Mouse (Mus musculus) stomach, embryonic 16.5 days (tissue): ENCODE data around the gene Gon7. TPM values are rescaled to one million over a fixed set of nuclear protein-coding genes. Genes with fewer than 3 reads are reported as not detected.

Source experiments
- ATAC-seq: fragments of 200-750 bp; cut with Nextera tagmentation; 2 replicates; pipeline ENCODE4 v1.8.0; 2017; ENCODE audit warnings: moderate number of reproducible peaks, moderate TSS enrichment; ENCODE audit not compliant: insufficient read depth, low FRiP score
- H3K27ac ChIP-seq: fragments of 300-500 bp; sonication (generic); 2 replicates; pipeline ENCODE4 v1.5.1; 2014; ENCODE audit warnings: low read length
- H3K27me3 ChIP-seq: fragments of 300-500 bp; sonication (generic); 2 replicates; pipeline ENCODE4 v1.6.1; 2014; ENCODE audit warnings: low read length, control low read depth, mixed read lengths; ENCODE audit not compliant: control insufficient read depth, insufficient read depth
- H3K36me3 ChIP-seq: fragments of 300-500 bp; sonication (generic); 2 replicates; pipeline ENCODE4 v1.6.1; 2014; ENCODE audit warnings: low read length; ENCODE audit not compliant: control insufficient read depth, insufficient read depth
- H3K4me1 ChIP-seq: fragments of 300-500 bp; sonication (generic); 2 replicates; pipeline ENCODE4 v1.6.1; 2014; ENCODE audit warnings: low read length, control low read depth, mixed read lengths; ENCODE audit not compliant: control insufficient read depth, insufficient read depth
- H3K4me2 ChIP-seq: fragments of 300-500 bp; sonication (generic); 2 replicates; pipeline ENCODE4 v1.6.1; 2014; ENCODE audit warnings: low read depth, low read length, mixed read lengths
- H3K4me3 ChIP-seq: fragments of 300-500 bp; sonication (generic); replicated peaks from 2 replicates; pipeline ENCODE4 v1.5.1; 2014; ENCODE audit warnings: mild to moderate bottlenecking, low read length
- H3K9ac ChIP-seq: fragments of 300-500 bp; sonication (generic); 2 replicates; pipeline ENCODE4 v1.6.1; 2014; ENCODE audit warnings: low read length
- H3K9me3 ChIP-seq: fragments of 300-500 bp; sonication (generic); replicated peaks from 2 replicates; pipeline ENCODE4 v1.6.1; 2016; ENCODE audit warnings: low read length, control low read depth; ENCODE audit not compliant: control insufficient read depth
- WGBS: fragments of 180-500 bp; shearing (Covaris S2); extraction: QIAGEN DNeasy Blood & Tissue Kit; methylation state at CpG from one replicate; pipeline ENCODE4 v1.1.7; 2014; 5-methylcytosine and 5-hydroxymethylcytosine counted together
- polyA plus RNA-seq: library from polyadenylated mRNA; unstranded; fragments of >200 nt; fragmentation: Nextera tagmentation; extraction: Ambion mirVana; gene quantifications from 2 replicates; pipeline ENCODE4 v1.2.1, GENCODE M21; 2015

Gene Gon7
- polyA plus RNA-seq, 1 experiment from 2014 or later, result 22.3 TPM

GRCm38 (mm10) chr12:102748256-102748655, 9.3 kb downstream of the Gon7 start:
- no peak overlapping the region for H3K27ac ChIP-seq
- H3K27me3 ChIP-seq, result no peaks in the 10 kb centered on the region
- no peaks in the 10 kb centered on the region for H3K36me3 ChIP-seq
- no peak overlapping the region for H3K9ac ChIP-seq
- no peaks in the 10 kb centered on the region for H3K9me3 ChIP-seq
- 80% methylated on average over 3 of the region's 3 CpGs for WGBS
- ATAC-seq, result no peak
- H3K4me1 ChIP-seq, result 0 out of 2 replicates have a peak, but pooled peaks cover 5% of the 10 kb centered on the region
- H3K4me3 ChIP-seq, result no peak overlapping the region
- H3K4me2 ChIP-seq, result no peak overlapping the region

DNA sequence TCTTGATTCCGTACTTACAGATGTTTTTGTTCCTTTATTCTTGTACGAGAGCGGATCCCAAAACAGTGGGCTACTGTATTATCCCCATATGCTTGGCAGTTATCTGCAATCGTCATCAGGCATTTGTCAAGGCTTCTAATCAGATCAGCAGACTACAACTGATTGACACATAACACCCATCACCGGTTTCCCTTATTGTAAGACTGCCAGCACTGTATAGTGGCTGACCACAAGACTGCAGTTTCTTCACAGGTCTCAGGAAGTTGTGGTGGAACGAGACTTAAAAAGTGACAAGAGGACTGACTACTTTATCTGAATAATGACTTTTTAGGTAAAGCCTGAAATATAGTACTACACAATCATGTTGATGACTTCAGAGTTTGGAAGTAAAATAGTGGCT, 12.8 kb downstream of the Gon7 start:
- no peak for ATAC-seq
- Histone ChIP-seq H3K9ac (no peak overlapping the region), H3K4me3 (peak overlapping the region; percentile 84; the same call in 1 of the 2 replicates), H3K9me3 (no peaks in the 10 kb centered on the region), H3K4me2 (peak overlapping the region; percentile 93; the same call in 1 of the 2 replicates), H3K27me3 (no peaks in the 10 kb centered on the region), H3K27ac (no peak overlapping the region), H3K4me1 (peaks cover 14% of the 10 kb centered on the region), H3K36me3 (no peaks in the 10 kb centered on the region)
- WGBS, result 57% methylated on average over 6 of the region's 6 CpGs

DNA sequence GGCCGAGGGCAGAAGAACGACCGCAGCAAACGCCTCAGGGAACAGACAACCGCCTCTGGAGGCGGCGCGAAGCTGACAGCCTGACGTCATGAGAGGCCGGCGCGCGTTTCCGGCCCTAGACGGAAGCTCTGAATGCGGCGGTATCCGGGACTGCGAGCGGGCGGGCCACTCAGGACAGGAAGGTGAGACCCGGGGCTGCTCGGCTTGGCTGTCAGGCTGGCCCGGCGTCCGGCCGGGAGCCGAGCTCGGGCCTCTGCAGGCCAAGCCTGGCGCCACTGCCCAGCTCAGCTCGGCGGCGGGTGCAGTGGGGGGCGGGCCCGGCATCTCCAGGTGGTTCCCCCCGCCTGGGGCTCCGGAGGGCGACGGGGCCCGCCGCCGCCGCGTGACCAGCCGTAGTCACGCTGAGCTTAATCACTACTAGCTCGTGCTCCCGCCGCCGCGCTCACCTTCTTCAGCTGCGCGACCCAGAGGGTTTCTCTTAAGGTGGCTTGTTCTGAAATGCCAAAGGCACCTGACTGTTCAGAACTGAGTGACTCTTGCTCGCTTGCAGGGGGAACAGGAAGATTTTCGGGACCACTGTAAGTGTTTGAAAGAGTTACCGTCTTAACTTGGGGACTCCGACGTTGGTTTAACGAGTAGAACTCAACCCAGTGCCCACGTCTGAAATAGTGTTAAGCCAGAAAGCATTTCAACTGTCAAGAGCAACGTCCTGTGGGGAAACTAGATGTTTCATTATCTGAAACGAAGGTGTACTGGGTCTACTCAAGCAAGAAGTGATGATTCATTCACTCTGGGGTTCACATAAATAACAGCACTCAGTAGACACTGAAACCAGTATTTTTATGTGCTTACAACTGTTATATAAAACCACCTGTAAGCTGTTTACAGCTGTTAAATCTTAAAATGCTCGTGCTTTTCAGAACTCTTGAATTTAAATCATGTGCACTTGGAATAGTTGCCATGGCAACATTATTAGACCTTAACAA, 13.7 kb downstream of the Gon7 start, which contains the start of the genes Moap1 and Tmem251:
TSS of gene Moap1 (minus strand) at position 73 of the 986 bp plus-strand sequence.
TSS of gene Tmem251 (plus strand) at position 174 of the 986 bp plus-strand sequence.
- Histone ChIP-seq H3K27me3 (no peaks in the 10 kb centered on the region), H3K4me3 (peak within 1 kb of the TSS; percentile 84), H3K9ac (peak within 1 kb of the TSS; percentile 91), H3K36me3 (no peaks in the 10 kb centered on the region), H3K4me2 (peak within 1 kb of the TSS; percentile 93), H3K4me1 (peaks cover 14% of the 10 kb centered on the region), H3K9me3 (no peaks in the 10 kb centered on the region), H3K27ac (peak within 1 kb of the TSS; percentile 95)
- under 1% methylated on average over 63 of the region's 63 CpGs for WGBS
- ATAC-seq, result peak; percentile 96

- Histone ChIP-seq H3K4me1 (peaks cover 14% of the 10 kb centered on the region), H3K4me3 (peak overlapping the region; percentile 84), H3K9ac (peak overlapping the region; percentile 91), H3K9me3 (no peaks in the 10 kb centered on the region), H3K27ac (peak overlapping the region; percentile 95), H3K36me3 (no peaks in the 10 kb centered on the region), H3K4me2 (peak overlapping the region; percentile 93), H3K27me3 (no peaks in the 10 kb centered on the region)
- peak; percentile 55; the same call in 1 of the 2 replicates for ATAC-seq
- under 1% methylated on average over 33 of the region's 33 CpGs for WGBS
Observed at GRCm38 (mm10) chr12:102743036-102743588, 14.5 kb downstream of the Gon7 start.

- no peak for ATAC-seq
- WGBS, result 66% methylated on average over 7 of the region's 7 CpGs
- H3K36me3 ChIP-seq, result no peaks in the 10 kb centered on the region
Observed at GRCm38 (mm10) chr12:102742056-102742455, 15.5 kb downstream of the Gon7 start.

GRCm38 (mm10) chr12:102740285-102740684, 17.3 kb downstream of the Gon7 start:
- Histone ChIP-seq H3K9ac (no peak overlapping the region), H3K9me3 (no peaks in the 10 kb centered on the region), H3K4me1 (peaks cover 14% of the 10 kb centered on the region), H3K4me3 (no peak overlapping the region), H3K36me3 (no peaks in the 10 kb centered on the region), H3K27ac (no peak overlapping the region), H3K27me3 (no peaks in the 10 kb centered on the region), H3K4me2 (no peak overlapping the region)
- WGBS, result 66% methylated on average over 3 of the region's 3 CpGs
- no peak for ATAC-seq

More at GRCm38 (mm10) chr12:102742056-102742455, 15.5 kb downstream of the Gon7 start:
- Histone ChIP-seq H3K4me3 (no peak overlapping the region), H3K9ac (no peak overlapping the region), H3K4me1 (peaks cover 14% of the 10 kb centered on the region), H3K27me3 (no peaks in the 10 kb centered on the region), H3K9me3 (no peaks in the 10 kb centered on the region), H3K27ac (no peak overlapping the region), H3K4me2 (no peak overlapping the region)

GRCm38 (mm10) chr12:102739096-102739495, 18.5 kb downstream of the Gon7 start:
- ATAC-seq, result no peak
- Histone ChIP-seq H3K36me3 (no peaks in the 10 kb centered on the region), H3K9me3 (no peaks in the 10 kb centered on the region), H3K4me1 (peaks cover 9% of the 10 kb centered on the region), H3K4me2 (no peak overlapping the region), H3K9ac (no peak overlapping the region), H3K4me3 (no peak overlapping the region), H3K27ac (no peak overlapping the region), H3K27me3 (no peaks in the 10 kb centered on the region)
- WGBS, result 64% methylated on average over 5 of the region's 5 CpGs

DNA sequence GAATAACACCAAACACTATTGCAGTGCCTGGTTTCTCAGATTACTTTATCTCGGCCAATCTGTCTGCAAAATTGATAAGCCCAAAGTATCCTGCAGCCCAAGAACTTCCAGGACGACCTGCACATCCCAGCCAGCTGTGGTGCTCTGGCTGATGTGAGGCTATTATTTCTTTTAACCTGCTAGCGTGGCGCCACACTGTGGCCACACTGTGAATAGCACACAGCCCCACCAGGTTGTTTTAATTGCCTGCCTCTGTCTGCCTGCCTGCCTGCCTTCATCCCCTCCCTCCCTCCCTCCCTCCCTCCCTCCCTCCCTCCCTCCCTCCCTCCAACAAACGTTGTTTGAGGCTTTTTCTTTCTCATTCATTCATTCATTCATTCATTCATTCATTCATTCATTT, 24.2 kb downstream of the Gon7 start:
- H3K27ac ChIP-seq, result no peak overlapping the region
- WGBS, result 11% methylated on average over 4 of the region's 5 CpGs
- no peak overlapping the region for H3K4me2 ChIP-seq
- H3K9me3 ChIP-seq, result no peaks in the 10 kb centered on the region
- H3K9ac ChIP-seq, result no peak overlapping the region
- no peak for ATAC-seq
- no peak overlapping the region for H3K4me3 ChIP-seq
- H3K4me1 ChIP-seq, result peaks cover 8% of the 10 kb centered on the region
- H3K36me3 ChIP-seq, result no peaks in the 10 kb centered on the region
- H3K27me3 ChIP-seq, result no peaks in the 10 kb centered on the region
